Mouse (Mus musculus): ENCODE data around the gene Smim6. TPM values are rescaled to one million over a fixed set of nuclear protein-coding genes. Genes with fewer than 3 reads are reported as not detected.

The Smim6 gene
- polyA plus RNA-seq, 1 experiment from 2014 or later, result 0.46 TPM

DNA sequence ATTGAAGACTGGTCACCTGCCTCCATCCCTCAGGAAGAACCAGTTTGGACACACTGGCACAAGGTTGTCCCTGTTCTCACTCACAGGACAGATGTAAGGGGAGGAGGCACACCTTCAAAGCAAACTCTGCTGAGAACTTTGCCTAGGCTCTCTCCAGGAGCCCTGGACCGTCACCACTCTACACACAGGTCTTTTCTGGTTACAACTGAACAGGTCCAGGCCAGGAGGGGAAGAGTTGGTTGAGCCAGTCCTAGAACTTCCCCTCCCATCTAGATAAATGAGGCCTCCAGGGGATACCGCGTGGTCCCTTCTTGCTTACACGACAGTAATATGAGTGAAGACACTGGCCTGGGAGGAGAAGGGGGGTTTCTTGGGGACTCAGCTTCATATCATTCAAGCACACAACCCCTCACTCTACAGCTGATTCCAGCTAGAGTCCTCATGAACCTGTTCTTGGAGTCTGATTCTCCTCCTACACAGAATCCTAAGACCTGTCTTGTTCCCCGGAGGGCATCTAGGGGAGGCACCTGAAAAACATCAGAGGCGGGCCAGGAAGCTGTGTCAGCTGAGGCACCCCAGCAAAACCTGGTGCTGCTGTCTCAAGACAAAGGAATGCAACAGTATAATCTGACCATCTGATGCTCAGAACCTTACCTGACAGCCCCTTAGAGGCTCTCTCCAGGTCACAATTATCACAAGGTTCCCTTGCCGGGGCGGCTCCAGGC, 7.4 kb upstream of the Smim6 start:
- peak; percentile 74 for DNase-seq (ENCODE audit: low spot score, missing footprints)
- H3K27ac ChIP-seq (ENCODE audit: low read depth, low read length), result no peak overlapping the region
- no peaks in the 10 kb centered on the region for H3K27me3 ChIP-seq (ENCODE audit: control insufficient read depth, insufficient read depth, low read length)
- no peak overlapping the region for H3K4me2 ChIP-seq
- no peak overlapping the region for H3K9ac ChIP-seq (ENCODE audit: low read length)
- H3K9me3 ChIP-seq (ENCODE audit: control insufficient read depth, low read length), result no peaks in the 10 kb centered on the region
- WGBS, result 87% methylated on average over 8 of the region's 8 CpGs
- peaks cover 17% of the 10 kb centered on the region for H3K4me1 ChIP-seq (ENCODE audit: control insufficient read depth, insufficient read depth, low read length)
- H3K36me3 ChIP-seq (ENCODE audit: control insufficient read depth, insufficient read depth, low read length), result no peaks in the 10 kb centered on the region
- no peak overlapping the region for H3K4me3 ChIP-seq (ENCODE audit: low read depth, low read length)
- ATAC-seq (ENCODE audit: low FRiP score), result no peak

DNA sequence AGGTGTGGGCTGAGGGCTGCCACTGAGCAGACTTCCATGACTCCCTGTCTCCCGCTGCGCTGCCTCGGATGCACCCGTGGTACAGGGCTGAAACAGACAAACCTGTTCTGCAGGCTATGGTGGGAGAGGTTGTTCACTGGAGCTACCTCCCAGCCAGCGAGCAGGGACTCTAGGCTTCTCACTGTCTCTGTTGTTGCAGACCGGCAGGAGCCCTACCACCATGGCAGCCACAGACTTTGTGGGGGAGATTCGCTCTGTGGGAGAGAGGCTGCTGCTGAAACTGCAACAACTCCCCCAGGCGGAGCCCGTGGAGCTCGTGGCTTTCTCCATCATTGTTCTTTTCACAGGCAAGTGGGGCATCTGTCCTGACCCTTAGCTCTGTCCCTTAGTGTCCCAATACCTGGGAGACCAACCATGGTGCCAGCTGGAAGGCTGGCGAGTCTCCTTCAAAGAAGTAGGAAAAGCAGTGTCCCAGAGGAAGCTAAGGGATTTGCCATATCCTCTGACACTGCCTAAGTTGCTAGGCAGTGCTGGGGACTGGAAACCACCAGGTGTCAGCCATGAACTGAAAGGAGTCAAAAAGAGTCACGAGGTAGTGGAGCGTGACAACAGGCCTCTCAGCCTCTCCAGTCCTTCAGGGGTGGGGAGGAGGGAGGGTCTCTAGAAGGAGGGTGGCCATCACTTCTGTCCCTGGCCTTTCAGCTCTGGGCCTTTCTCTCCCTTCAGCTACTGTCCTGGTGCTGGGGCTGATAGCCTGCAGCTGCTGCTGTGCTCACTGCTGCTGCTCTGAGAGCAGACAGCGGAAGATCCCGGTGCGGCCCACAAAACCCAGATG, 6.6 kb upstream of the Smim6 start:
- DNase-seq (ENCODE audit: low spot score, missing footprints) (peak; percentile 82), ATAC-seq (ENCODE audit: low FRiP score) (no peak)
- Histone ChIP-seq H3K36me3 (ENCODE audit: control insufficient read depth, insufficient read depth, low read length) (no peaks in the 10 kb centered on the region), H3K27ac (ENCODE audit: low read depth, low read length) (0 out of 2 replicates have a peak overlapping the region, but pooled peaks have one; percentile 14), H3K4me1 (ENCODE audit: control insufficient read depth, insufficient read depth, low read length) (peaks cover 10% of the 10 kb centered on the region), H3K27me3 (ENCODE audit: control insufficient read depth, insufficient read depth, low read length) (no peaks in the 10 kb centered on the region), H3K9me3 (ENCODE audit: control insufficient read depth, low read length) (no peaks in the 10 kb centered on the region), H3K4me3 (ENCODE audit: low read depth, low read length) (no peak overlapping the region), H3K9ac (ENCODE audit: low read length) (peak overlapping the region; percentile 36), H3K4me2 (no peak overlapping the region)
- WGBS, result 41% methylated on average over 16 of the region's 16 CpGs

DNA sequence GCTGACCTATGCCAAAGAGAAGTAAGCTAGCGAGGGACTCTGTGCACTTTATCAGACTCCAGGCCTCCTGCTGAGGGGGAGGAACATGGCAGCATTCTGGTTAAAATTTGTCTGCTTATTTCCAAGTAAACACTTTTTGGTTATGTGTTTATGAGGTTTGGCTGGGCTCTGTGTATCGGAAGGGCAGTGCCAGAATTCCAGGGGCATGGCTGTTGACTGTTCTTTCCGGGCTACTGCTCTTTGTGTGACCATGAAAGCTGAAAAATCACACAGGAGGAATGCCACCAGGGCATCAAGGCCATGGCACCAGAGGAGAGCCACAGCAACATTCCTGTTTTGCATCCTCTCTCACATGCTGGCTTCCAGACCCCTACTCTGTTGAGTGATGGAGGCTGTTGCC, 5.7 kb upstream of the Smim6 start:
- Histone ChIP-seq H3K27me3 (ENCODE audit: control insufficient read depth, insufficient read depth, low read length) (no peaks in the 10 kb centered on the region), H3K27ac (ENCODE audit: low read depth, low read length) (no peak overlapping the region), H3K36me3 (ENCODE audit: control insufficient read depth, insufficient read depth, low read length) (no peaks in the 10 kb centered on the region), H3K9me3 (ENCODE audit: control insufficient read depth, low read length) (no peaks in the 10 kb centered on the region), H3K9ac (ENCODE audit: low read length) (peak overlapping the region; percentile 36; the same call in 1 of the 2 replicates), H3K4me3 (ENCODE audit: low read depth, low read length) (no peak overlapping the region), H3K4me2 (no peak overlapping the region), H3K4me1 (ENCODE audit: control insufficient read depth, insufficient read depth, low read length) (peaks cover 5% of the 10 kb centered on the region; the same call in 1 of the 2 replicates)
- 71% methylated on average over 3 of the region's 3 CpGs for WGBS
- ATAC-seq (ENCODE audit: low FRiP score), result no peak
- DNase-seq (ENCODE audit: low spot score, missing footprints), result peak; percentile 60

DNA sequence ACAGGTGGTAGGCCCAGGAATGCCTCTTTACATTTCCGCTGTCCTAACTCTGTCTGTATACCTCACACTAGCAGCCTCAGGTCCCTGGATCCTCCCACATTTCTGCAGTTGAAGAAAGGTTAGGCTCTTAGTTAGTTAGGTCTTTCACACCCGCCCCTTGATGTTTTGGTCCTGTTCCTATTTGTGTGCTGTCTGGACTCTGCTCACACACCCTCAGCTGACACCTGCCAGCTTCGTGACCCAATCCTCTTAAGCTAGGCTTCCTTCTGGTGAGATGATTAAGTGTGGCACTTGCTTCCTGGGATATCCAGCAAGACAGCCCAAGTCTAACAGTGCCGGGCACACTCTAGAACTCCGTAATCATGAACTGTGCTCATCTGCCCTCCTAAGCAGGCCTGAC, 5.3 kb upstream of the Smim6 start:
- Histone ChIP-seq H3K36me3 (ENCODE audit: control insufficient read depth, insufficient read depth, low read length) (no peaks in the 10 kb centered on the region), H3K4me1 (ENCODE audit: control insufficient read depth, insufficient read depth, low read length) (peaks cover 5% of the 10 kb centered on the region; the same call in 1 of the 2 replicates), H3K9ac (ENCODE audit: low read length) (no peak overlapping the region), H3K27ac (ENCODE audit: low read depth, low read length) (no peak overlapping the region), H3K4me2 (no peak overlapping the region), H3K9me3 (ENCODE audit: control insufficient read depth, low read length) (no peaks in the 10 kb centered on the region), H3K27me3 (ENCODE audit: control insufficient read depth, insufficient read depth, low read length) (no peaks in the 10 kb centered on the region), H3K4me3 (ENCODE audit: low read depth, low read length) (no peak overlapping the region)
- DNase-seq (ENCODE audit: low spot score, missing footprints), result no peak
- ATAC-seq (ENCODE audit: low FRiP score), result no peak
- WGBS, result 88% methylated on average over 5 of the region's 5 CpGs

DNA sequence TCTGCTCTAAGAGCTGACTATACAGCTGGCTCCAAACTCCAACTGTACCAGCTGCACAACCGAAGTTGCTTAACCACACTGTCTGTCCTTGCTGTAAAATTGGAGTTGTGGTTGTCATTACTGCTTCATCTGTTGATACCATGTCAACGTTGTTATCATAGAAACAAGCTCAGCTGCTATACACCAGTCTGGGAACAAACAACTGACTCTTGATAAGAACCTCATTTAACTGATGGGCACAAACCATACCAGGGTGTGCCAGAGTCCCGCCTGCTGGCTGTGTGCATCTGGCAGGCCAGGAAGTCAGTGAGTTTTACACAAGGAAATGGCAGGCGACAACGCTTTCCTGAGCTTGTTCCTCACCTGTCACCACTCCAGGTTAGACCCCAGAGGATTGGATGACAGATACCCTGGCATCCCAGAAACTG, 669 bp upstream of the Smim6 start:
- 96% methylated on average over 5 of the region's 5 CpGs for WGBS
- Histone ChIP-seq H3K36me3 (ENCODE audit: control insufficient read depth, insufficient read depth, low read length) (no peaks in the 10 kb centered on the region), H3K4me2 (no peak overlapping the region), H3K9ac (ENCODE audit: low read length) (no peak overlapping the region), H3K4me3 (ENCODE audit: low read depth, low read length) (no peak overlapping the region), H3K9me3 (ENCODE audit: control insufficient read depth, low read length) (no peaks in the 10 kb centered on the region), H3K27ac (ENCODE audit: low read depth, low read length) (no peak overlapping the region), H3K4me1 (ENCODE audit: control insufficient read depth, insufficient read depth, low read length) (no peaks in the 10 kb centered on the region), H3K27me3 (ENCODE audit: control insufficient read depth, insufficient read depth, low read length) (no peaks in the 10 kb centered on the region)
- DNase-seq (ENCODE audit: low spot score, missing footprints) (peak; percentile 8), ATAC-seq (ENCODE audit: low FRiP score) (no peak)

DNA sequence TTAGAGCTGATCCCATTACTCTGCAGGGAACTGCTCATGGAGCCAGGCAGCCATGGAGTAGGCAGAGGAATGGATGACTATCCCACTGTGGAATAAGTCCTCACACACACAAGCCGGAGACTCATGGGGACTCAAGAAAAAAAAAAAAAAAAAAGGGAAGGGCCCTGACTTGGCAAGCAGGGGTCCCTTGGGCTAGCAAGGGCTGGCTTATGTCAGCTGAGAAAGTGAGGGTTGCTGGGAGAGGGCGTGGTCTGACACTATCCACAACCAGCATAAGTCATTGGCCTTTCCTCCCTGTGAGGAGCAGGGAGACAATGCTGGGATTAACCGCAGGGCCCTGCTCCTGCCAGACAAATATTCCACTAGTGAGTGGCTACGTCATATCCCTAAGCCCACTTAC, 4.8 kb downstream of the Smim6 start:
- H3K9me3 ChIP-seq (ENCODE audit: control insufficient read depth, low read length), result no peaks in the 10 kb centered on the region
- 87% methylated on average over 4 of the region's 4 CpGs for WGBS
- H3K9ac ChIP-seq (ENCODE audit: low read length), result no peak overlapping the region
- DNase-seq (ENCODE audit: low spot score, missing footprints), result no peak
- no peaks in the 10 kb centered on the region for H3K36me3 ChIP-seq (ENCODE audit: control insufficient read depth, insufficient read depth, low read length)
- H3K4me1 ChIP-seq (ENCODE audit: control insufficient read depth, insufficient read depth, low read length), result no peaks in the 10 kb centered on the region
- H3K4me3 ChIP-seq (ENCODE audit: low read depth, low read length), result no peak overlapping the region
- no peak overlapping the region for H3K27ac ChIP-seq (ENCODE audit: low read depth, low read length)
- H3K4me2 ChIP-seq, result no peak overlapping the region
- no peak for ATAC-seq (ENCODE audit: low FRiP score)
- H3K27me3 ChIP-seq (ENCODE audit: control insufficient read depth, insufficient read depth, low read length), result no peaks in the 10 kb centered on the region

DNA sequence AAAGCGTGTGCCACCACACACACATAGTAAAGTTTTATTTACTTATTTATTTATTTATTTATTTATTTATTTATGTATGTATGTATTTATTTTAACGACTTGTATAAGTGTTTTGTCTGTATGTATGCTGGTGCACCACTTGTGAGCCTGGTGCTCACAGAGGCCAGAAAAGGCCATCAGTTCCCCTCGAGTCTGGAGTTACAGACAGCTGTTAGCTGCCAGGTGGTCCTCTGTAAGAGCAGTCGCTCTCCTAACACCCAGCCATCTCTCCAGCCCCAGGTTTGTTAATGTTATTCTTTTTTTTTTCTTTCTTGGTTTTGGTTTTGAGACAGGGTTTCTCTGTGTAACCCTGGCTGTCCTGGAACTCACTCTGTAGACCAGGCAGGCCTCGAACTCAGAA, 6.8 kb downstream of the Smim6 start:
- Histone ChIP-seq H3K36me3 (ENCODE audit: control insufficient read depth, insufficient read depth, low read length) (peaks cover 3% of the 10 kb centered on the region), H3K4me1 (ENCODE audit: control insufficient read depth, insufficient read depth, low read length) (no peaks in the 10 kb centered on the region), H3K27ac (ENCODE audit: low read depth, low read length) (no peak overlapping the region), H3K27me3 (ENCODE audit: control insufficient read depth, insufficient read depth, low read length) (no peaks in the 10 kb centered on the region), H3K4me2 (no peak overlapping the region), H3K9me3 (ENCODE audit: control insufficient read depth, low read length) (no peaks in the 10 kb centered on the region), H3K4me3 (ENCODE audit: low read depth, low read length) (no peak overlapping the region), H3K9ac (ENCODE audit: low read length) (no peak overlapping the region)
- DNase-seq (ENCODE audit: low spot score, missing footprints), result peak; percentile 51
- ATAC-seq (ENCODE audit: low FRiP score), result no peak
- 85% methylated on average over 5 of the region's 5 CpGs for WGBS

DNA sequence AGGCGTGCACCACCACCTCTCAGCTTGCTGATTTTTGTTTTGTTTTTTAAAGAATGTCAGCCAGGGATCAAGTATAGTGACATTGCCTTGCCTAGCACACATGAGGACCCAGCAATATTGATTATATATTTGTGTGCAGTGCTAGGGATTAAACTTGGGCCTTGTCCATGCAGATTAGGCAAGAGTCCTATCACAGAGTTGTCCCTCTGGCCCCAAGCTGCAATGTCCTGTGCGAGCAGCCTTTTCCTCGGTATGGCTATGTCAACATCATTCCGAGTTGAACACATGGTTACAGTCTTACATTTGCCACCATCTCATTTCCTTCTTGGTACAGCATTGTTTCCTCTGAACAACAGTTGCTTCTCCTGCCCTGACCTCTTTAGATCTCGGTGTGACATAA, 7.3 kb downstream of the Smim6 start:
- no peak for ATAC-seq (ENCODE audit: low FRiP score)
- peaks cover 3% of the 10 kb centered on the region for H3K36me3 ChIP-seq (ENCODE audit: control insufficient read depth, insufficient read depth, low read length)
- no peak overlapping the region for H3K4me3 ChIP-seq (ENCODE audit: low read depth, low read length)
- no peaks in the 10 kb centered on the region for H3K4me1 ChIP-seq (ENCODE audit: control insufficient read depth, insufficient read depth, low read length)
- H3K9me3 ChIP-seq (ENCODE audit: control insufficient read depth, low read length), result no peaks in the 10 kb centered on the region
- H3K4me2 ChIP-seq, result no peak overlapping the region
- H3K27ac ChIP-seq (ENCODE audit: low read depth, low read length), result no peak overlapping the region
- peak; percentile 56 for DNase-seq (ENCODE audit: low spot score, missing footprints)
- H3K9ac ChIP-seq (ENCODE audit: low read length), result no peak overlapping the region
- WGBS, result 88% methylated on average over 5 of the region's 5 CpGs
- no peaks in the 10 kb centered on the region for H3K27me3 ChIP-seq (ENCODE audit: control insufficient read depth, insufficient read depth, low read length)
